Mouse (Mus musculus) liver, embryonic 14.5 days (tissue): ENCODE measurements around the gene Shd.

Source experiments
- CTCF ChIP-seq: IDR thresholded peaks from 2 replicates; pipeline ENCODE4 v1.5.1; 2016; ENCODE audit warnings: antibody characterized with exemption, low read depth, control low read depth
- EP300 ChIP-seq: IDR thresholded peaks from 2 replicates; pipeline ENCODE4 v1.6.1; 2016; ENCODE audit warnings: antibody characterized with exemption, low read depth

DNA sequence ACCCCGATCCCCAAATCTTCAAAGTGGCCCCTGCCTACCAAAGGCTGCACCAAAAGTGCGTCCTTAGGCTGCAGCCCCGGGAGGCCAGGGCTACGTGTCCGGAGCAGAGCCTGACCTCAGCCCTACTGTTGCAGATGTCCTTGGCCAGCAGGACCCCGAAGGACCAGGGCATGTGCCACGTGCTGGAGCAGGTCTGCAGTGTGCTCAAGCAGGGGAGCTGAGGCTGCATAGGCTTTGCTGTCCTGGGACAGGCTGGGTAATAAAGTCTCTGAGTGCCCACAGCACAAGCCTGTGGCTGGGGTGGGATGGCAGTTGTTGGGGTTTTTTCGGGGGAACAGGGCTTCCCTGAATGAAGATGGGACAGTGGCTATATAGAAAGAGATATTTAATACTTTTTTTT, 46.1 kb downstream of the Shd start:
- TF ChIP-seq CTCF (no peak), EP300 (no peak)
